Mouse (Mus musculus) hindbrain, embryonic 16.5 days (tissue): Measurements from ENCODE around the gene Syde2. TPM values are rescaled to one million over a fixed set of nuclear protein-coding genes. Genes with fewer than 3 reads are reported as not detected.
A peak's percentile ranks its signal among the peaks of the same experiment; 100 is the strongest.

Experiments used
- ATAC-seq: fragments of 200-750 bp; cut with Nextera tagmentation; 2 replicates; pipeline ENCODE4 v1.8.0; 2017; ENCODE audit warnings: moderate TSS enrichment, moderate library complexity
- H3K27ac ChIP-seq: fragments of 300-500 bp; sonication (generic); 2 replicates; pipeline ENCODE4 v1.5.1; 2014; ENCODE audit warnings: low read depth, mild to moderate bottlenecking, control low read depth, low read length, moderate library complexity
- H3K27me3 ChIP-seq: fragments of 300-500 bp; sonication (generic); replicated peaks from 2 replicates; pipeline ENCODE4 v1.6.1; 2014; ENCODE audit warnings: low read length; ENCODE audit not compliant: control insufficient read depth, insufficient read depth
- H3K36me3 ChIP-seq: fragments of 300-500 bp; sonication (generic); 2 replicates; pipeline ENCODE4 v1.6.1; 2014; ENCODE audit warnings: mild to moderate bottlenecking, low read length, moderate library complexity, mixed read lengths; ENCODE audit not compliant: control insufficient read depth, insufficient read depth
- H3K4me1 ChIP-seq: fragments of 300-500 bp; sonication (generic); 2 replicates; pipeline ENCODE4 v1.6.1; 2014; ENCODE audit warnings: low read depth, low read length; ENCODE audit not compliant: control insufficient read depth, insufficient read depth
- H3K4me2 ChIP-seq: fragments of 300-500 bp; sonication (generic); 2 replicates; pipeline ENCODE4 v1.6.1; 2014; ENCODE audit warnings: mild to moderate bottlenecking, low read length, control low read depth, moderate library complexity
- H3K4me3 ChIP-seq: fragments of 300-500 bp; sonication (generic); 2 replicates; pipeline ENCODE4 v1.5.1; 2014; ENCODE audit warnings: mild to moderate bottlenecking, low read length, control low read depth, moderate library complexity
- H3K9ac ChIP-seq: fragments of 300-500 bp; sonication (generic); 2 replicates; pipeline ENCODE4 v1.6.1; 2014; ENCODE audit warnings: low read depth, mild to moderate bottlenecking, control low read depth, low read length, moderate library complexity
- H3K9me3 ChIP-seq: fragments of 300-500 bp; sonication (generic); 2 replicates; pipeline ENCODE4 v1.6.1; 2014; ENCODE audit warnings: mild to moderate bottlenecking, low read length, moderate library complexity; ENCODE audit not compliant: control insufficient read depth
- WGBS: fragments of 180-500 bp; shearing (Covaris S2); extraction: QIAGEN DNeasy Blood & Tissue Kit; methylation state at CpG from one replicate; pipeline ENCODE4 v1.1.7; 2014; 5-methylcytosine and 5-hydroxymethylcytosine counted together
- polyA plus RNA-seq: library from polyadenylated mRNA; unstranded; fragments of >200 nt; fragmentation: Nextera tagmentation; extraction: Ambion mirVana; gene quantifications from 2 replicates; pipeline ENCODE4 v1.2.1, GENCODE M21; 2015

Gene Syde2
- polyA plus RNA-seq, 1 experiment from 2014 or later: 0.28 TPM

GRCm38 (mm10) chr3:145947539-145948204, 40.0 kb upstream of the Syde2 start:
- no peak for ATAC-seq
- Histone ChIP-seq H3K9ac (no peak overlapping the region), H3K4me1 (peaks cover 4% of the 10 kb centered on the region), H3K27ac (no peak overlapping the region), H3K27me3 (0 out of 2 replicates have a peak, but pooled peaks cover 4% of the 10 kb centered on the region), H3K9me3 (no peaks in the 10 kb centered on the region), H3K4me3 (no peak overlapping the region), H3K36me3 (peaks cover 14% of the 10 kb centered on the region), H3K4me2 (no peak overlapping the region)
- 39% methylated on average over 6 of the region's 6 CpGs for WGBS

GRCm38 (mm10) chr3:145950034-145950814, 37.4 kb upstream of the Syde2 start:
- WGBS: 9% methylated on average over 15 of the region's 15 CpGs
- Histone ChIP-seq H3K27me3 (0 out of 2 replicates have a peak, but pooled peaks cover 4% of the 10 kb centered on the region), H3K36me3 (0 out of 2 replicates have a peak, but pooled peaks cover 2% of the 10 kb centered on the region), H3K27ac (no peak overlapping the region), H3K4me1 (peaks cover 4% of the 10 kb centered on the region), H3K4me3 (peak overlapping the region; percentile 16), H3K9me3 (no peaks in the 10 kb centered on the region), H3K9ac (peak overlapping the region; percentile 20; the same call in 1 of the 2 replicates), H3K4me2 (peak overlapping the region; percentile 47)
- peak; percentile 91 for ATAC-seq

- no peak overlapping the region for H3K27ac ChIP-seq
- H3K9ac ChIP-seq: no peak overlapping the region
- H3K4me3 ChIP-seq: no peak overlapping the region
- no peak for ATAC-seq
- H3K4me2 ChIP-seq: no peak overlapping the region; the same call in 1 of the 2 replicates
- peaks cover 4% of the 10 kb centered on the region for H3K4me1 ChIP-seq
- H3K9me3 ChIP-seq: no peaks in the 10 kb centered on the region
- no peaks in the 10 kb centered on the region for H3K36me3 ChIP-seq
- 0 out of 2 replicates have a peak, but pooled peaks cover 4% of the 10 kb centered on the region for H3K27me3 ChIP-seq
- 51% methylated on average over 5 of the region's 5 CpGs for WGBS
Measured at GRCm38 (mm10) chr3:145950815-145951130, 36.9 kb upstream of the Syde2 start.

GRCm38 (mm10) chr3:145951287-145952165, 36.1 kb upstream of the Syde2 start:
- H3K4me2 ChIP-seq: no peak overlapping the region
- 0 out of 2 replicates have a peak, but pooled peaks cover 4% of the 10 kb centered on the region for H3K27me3 ChIP-seq
- H3K9me3 ChIP-seq: no peaks in the 10 kb centered on the region
- no peak overlapping the region for H3K4me3 ChIP-seq
- no peaks in the 10 kb centered on the region for H3K36me3 ChIP-seq
- WGBS: 67% methylated on average over 17 of the region's 17 CpGs
- H3K9ac ChIP-seq: no peak overlapping the region
- ATAC-seq: no peak
- H3K27ac ChIP-seq: no peak overlapping the region
- H3K4me1 ChIP-seq: peaks cover 4% of the 10 kb centered on the region

GRCm38 (mm10) chr3:145952945-145953344, 34.7 kb upstream of the Syde2 start:
- H3K27me3 ChIP-seq: 0 out of 2 replicates have a peak, but pooled peaks cover 4% of the 10 kb centered on the region
- no peak overlapping the region for H3K9ac ChIP-seq
- H3K4me1 ChIP-seq: peaks cover 4% of the 10 kb centered on the region
- no peaks in the 10 kb centered on the region for H3K9me3 ChIP-seq
- H3K27ac ChIP-seq: no peak overlapping the region
- no peaks in the 10 kb centered on the region for H3K36me3 ChIP-seq
- H3K4me3 ChIP-seq: no peak overlapping the region
- 91% methylated on average over 7 of the region's 7 CpGs for WGBS
- no peak for ATAC-seq
- H3K4me2 ChIP-seq: no peak overlapping the region

- Histone ChIP-seq H3K4me2 (no peak overlapping the region), H3K4me3 (no peak overlapping the region), H3K9ac (no peak overlapping the region), H3K27ac (no peak overlapping the region), H3K9me3 (no peaks in the 10 kb centered on the region), H3K27me3 (0 out of 2 replicates have a peak, but pooled peaks cover 4% of the 10 kb centered on the region), H3K4me1 (peaks cover 4% of the 10 kb centered on the region), H3K36me3 (no peaks in the 10 kb centered on the region)
- 88% methylated on average over 2 of the region's 2 CpGs for WGBS
- no peak for ATAC-seq
Measured at GRCm38 (mm10) chr3:145953411-145953810, 34.3 kb upstream of the Syde2 start.

- no peaks in the 10 kb centered on the region for H3K9me3 ChIP-seq
- WGBS: 41% methylated on average over 1 of the region's 1 CpGs
- no peak for ATAC-seq
Measured at GRCm38 (mm10) chr3:145959824-145960223, 27.8 kb upstream of the Syde2 start.

GRCm38 (mm10) chr3:145962411-145962810, 25.3 kb upstream of the Syde2 start:
- WGBS: 25% methylated on average over 9 of the region's 9 CpGs
- no peak overlapping the region for H3K4me2 ChIP-seq
- peaks cover 11% of the 10 kb centered on the region; the same call in 1 of the 2 replicates for H3K4me1 ChIP-seq
- H3K4me3 ChIP-seq: no peak overlapping the region
- H3K27me3 ChIP-seq: peaks cover 15% of the 10 kb centered on the region
- ATAC-seq: no peak
- H3K9ac ChIP-seq: no peak overlapping the region
- H3K27ac ChIP-seq: no peak overlapping the region
- no peaks in the 10 kb centered on the region for H3K9me3 ChIP-seq
- H3K36me3 ChIP-seq: no peaks in the 10 kb centered on the region

More at GRCm38 (mm10) chr3:145959824-145960223, 27.8 kb upstream of the Syde2 start:
- no peak overlapping the region for H3K4me2 ChIP-seq
- no peak overlapping the region for H3K27ac ChIP-seq
- no peaks in the 10 kb centered on the region for H3K36me3 ChIP-seq
- H3K4me1 ChIP-seq: peaks cover 11% of the 10 kb centered on the region; the same call in 1 of the 2 replicates
- H3K9ac ChIP-seq: no peak overlapping the region
- H3K27me3 ChIP-seq: peaks cover 12% of the 10 kb centered on the region
- no peak overlapping the region for H3K4me3 ChIP-seq
